Mouse (Mus musculus) erythroblast, embryonic 14.5 days (primary cell): ENCODE data around the gene Bri3bp.

Source experiments
- GATA1 ChIP-seq: IDR thresholded peaks from 2 replicates; pipeline ENCODE4 v1.6.1; 2012; ENCODE audit warnings: low read length, inconsistent platforms, mixed read lengths
- TAL1 ChIP-seq: IDR thresholded peaks from 3 replicates; pipeline ENCODE4 v1.6.1; 2012; ENCODE audit warnings: low read length, inconsistent platforms, mixed read lengths

DNA sequence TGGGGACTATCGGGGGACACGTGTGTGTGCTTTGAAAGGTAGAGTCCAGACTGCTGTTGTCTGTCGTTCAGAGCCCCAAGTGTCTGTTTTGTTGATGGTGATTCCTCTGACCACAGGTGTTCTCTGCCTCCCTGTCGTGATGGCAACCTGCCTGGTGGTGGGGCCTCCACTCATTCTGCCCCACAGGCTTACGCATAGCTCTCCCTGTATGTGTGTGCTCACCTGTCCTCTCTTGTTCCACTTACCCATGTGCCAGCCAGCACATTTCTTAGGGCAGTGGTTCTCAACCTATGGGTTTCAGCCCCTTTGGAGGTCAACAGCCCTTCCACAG, 51.7 kb downstream of the Bri3bp start:
- no peak for TF ChIP-seq TAL1
- TF ChIP-seq GATA1, result no peak
